Mouse (Mus musculus) embryonic facial prominence, embryonic 11.5 days (tissue): Measurements from ENCODE around the gene Zfp882. TPM values are rescaled to one million over a fixed set of nuclear protein-coding genes. Genes with fewer than 3 reads are reported as not detected.
"Not testable (repeated sequence)": the region's sequence is repeated elsewhere in the genome, so short reads cannot be mapped to it uniquely, and the experiment has no call there.

Experiments
- ATAC-seq: fragments of 200-750 bp; cut with Nextera tagmentation; replicated peaks from 2 replicates; pipeline ENCODE4 v1.8.0; 2017; ENCODE audit warnings: low read depth; ENCODE audit not compliant: insufficient number of reproducible peaks, low FRiP score, low TSS enrichment
- DNase-seq: peaks from one replicate; pipeline ENCODE4 v3.0.0-alpha.2; 2015; ENCODE audit warnings: low spot score
- H3K27ac ChIP-seq: fragments of 300-500 bp; sonication (generic); replicated peaks from 2 replicates; pipeline ENCODE4 v1.5.1; 2014; ENCODE audit warnings: mild to moderate bottlenecking, low read depth, low read length, control low read depth
- H3K27me3 ChIP-seq: fragments of 300-500 bp; sonication (generic); 2 replicates; pipeline ENCODE4 v1.6.1; 2014; ENCODE audit warnings: mild to moderate bottlenecking, low read length, moderate library complexity, mixed read lengths; ENCODE audit not compliant: control insufficient read depth, insufficient read depth
- H3K36me3 ChIP-seq: fragments of 300-500 bp; sonication (generic); replicated peaks from 2 replicates; pipeline ENCODE4 v1.6.1; 2014; ENCODE audit warnings: low read depth, mild to moderate bottlenecking, low read length, moderate library complexity, mixed read lengths; ENCODE audit not compliant: control insufficient read depth, insufficient read depth
- H3K4me1 ChIP-seq: fragments of 300-500 bp; sonication (generic); 2 replicates; pipeline ENCODE4 v1.6.1; 2014; ENCODE audit warnings: low read length, mixed read lengths; ENCODE audit not compliant: control insufficient read depth, insufficient read depth
- H3K4me2 ChIP-seq: fragments of 300-500 bp; sonication (generic); 2 replicates; pipeline ENCODE4 v1.6.1; 2014; ENCODE audit warnings: low read depth, mild to moderate bottlenecking, control low read depth, low read length, moderate library complexity
- H3K4me3 ChIP-seq: fragments of 300-500 bp; sonication (generic); 2 replicates; pipeline ENCODE4 v1.5.1; 2014; ENCODE audit warnings: low read depth, low read length, control low read depth
- H3K9ac ChIP-seq: fragments of 300-500 bp; sonication (generic); replicated peaks from 2 replicates; pipeline ENCODE4 v1.6.1; 2014; ENCODE audit warnings: mild to moderate bottlenecking, control low read depth, low read length
- H3K9me3 ChIP-seq: fragments of 300-500 bp; sonication (generic); replicated peaks from 2 replicates; pipeline ENCODE4 v1.6.1; 2016; ENCODE audit warnings: mild to moderate bottlenecking, low read length, inconsistent platforms, mixed read lengths; ENCODE audit not compliant: control insufficient read depth
- WGBS: fragments of 180-500 bp; shearing (Covaris S2); extraction: QIAGEN DNeasy Blood & Tissue Kit; methylation state at CpG from one replicate; pipeline ENCODE4 v1.1.7; 2014; 5-methylcytosine and 5-hydroxymethylcytosine counted together
- polyA plus RNA-seq: library from polyadenylated mRNA; unstranded; fragments of >200 nt; fragmentation: Nextera tagmentation; extraction: Ambion mirVana; gene quantifications from 2 replicates; pipeline ENCODE4 v1.2.1, GENCODE M21; 2014

Zfp882 gene
- polyA plus RNA-seq: 6.5 and 7.2 TPM in 2 replicates

GRCm38 (mm10) chr8:71908309-71909261 is at the start of gene Zfp882, which contains the start of gene Zfp617:
Zfp882 (plus strand) TSS chr8:71908608.
Zfp617 (plus strand) TSS chr8:71908635.
- Histone ChIP-seq H3K4me2 (peak within 1 kb of the TSS; percentile 64), H3K27ac (peak within 1 kb of the TSS; percentile 97), H3K9me3 (no peaks in the 10 kb centered on the region), H3K4me1 (no peaks in the 10 kb centered on the region), H3K36me3 (no peaks in the 10 kb centered on the region), H3K4me3 (peak within 1 kb of the TSS; percentile 70), H3K9ac (peak within 1 kb of the TSS; percentile 98), H3K27me3 (no peaks in the 10 kb centered on the region)
- ATAC-seq (peak; percentile 97), DNase-seq (peak; percentile 89)
- whole genome bisulfite sequencing: 6% methylated on average over 47 of the region's 47 CpGs

GRCm38 (mm10) chr8:71861551-71861950 is 46.9 kb upstream of the Zfp882 start:
- not testable (repeated sequence) for H3K9ac ChIP-seq, H3K4me3 ChIP-seq, H3K27me3 ChIP-seq, DNase-seq, H3K4me1 ChIP-seq, H3K4me2 ChIP-seq, H3K27ac ChIP-seq, H3K36me3 ChIP-seq, ATAC-seq, H3K9me3 ChIP-seq
- WGBS: 67% methylated on average over 1 of the region's 1 CpGs

GRCm38 (mm10) chr8:71862038-71862437 is 46.4 kb upstream of the Zfp882 start:
- ATAC-seq, H3K27ac ChIP-seq: not testable (repeated sequence)

GRCm38 (mm10) chr8:71881618-71882274 is 26.7 kb upstream of the Zfp882 start, which contains the start of gene Zfp709:
Zfp709 (plus strand) TSS chr8:71882019.
- DNase-seq (peak; percentile 62), ATAC-seq (peak; percentile 87)
- Histone ChIP-seq H3K4me3 (peak within 1 kb of the TSS; percentile 63), H3K4me1 (no peaks in the 10 kb centered on the region), H3K27ac (0 out of 2 replicates have a peak within 1 kb of the TSS, but pooled peaks have one; percentile 41), H3K27me3 (no peaks in the 10 kb centered on the region), H3K9me3 (0 out of 2 replicates have a peak, but pooled peaks cover 3% of the 10 kb centered on the region), H3K4me2 (peak within 1 kb of the TSS; percentile 91), H3K36me3 (0 out of 2 replicates have a peak, but pooled peaks cover 2% of the 10 kb centered on the region), H3K9ac (peak within 1 kb of the TSS; percentile 91)
- 4% methylated on average over 45 of the region's 45 CpGs for WGBS

More at GRCm38 (mm10) chr8:71862038-71862437, 46.4 kb upstream of the Zfp882 start:
- H3K4me2 ChIP-seq, H3K36me3 ChIP-seq, H3K9ac ChIP-seq, DNase-seq, H3K27me3 ChIP-seq, H3K4me3 ChIP-seq, H3K9me3 ChIP-seq, H3K4me1 ChIP-seq: not testable (repeated sequence)

- not testable (repeated sequence) for H3K27me3 ChIP-seq, H3K36me3 ChIP-seq, H3K4me1 ChIP-seq, H3K4me2 ChIP-seq, H3K9ac ChIP-seq, DNase-seq, H3K4me3 ChIP-seq, ATAC-seq, H3K27ac ChIP-seq, H3K9me3 ChIP-seq
- 47% methylated on average over 11 of the region's 11 CpGs for WGBS
Measured at GRCm38 (mm10) chr8:71900666-71901065, 7.7 kb upstream of the Zfp882 start.

- H3K27ac ChIP-seq, ATAC-seq, H3K4me2 ChIP-seq, H3K27me3 ChIP-seq, H3K4me3 ChIP-seq, H3K36me3 ChIP-seq, H3K4me1 ChIP-seq, DNase-seq, H3K9ac ChIP-seq, H3K9me3 ChIP-seq: not testable (repeated sequence)
- WGBS: 74% methylated on average over 1 of the region's 1 CpGs
Measured at GRCm38 (mm10) chr8:71903084-71903483, 5.3 kb upstream of the Zfp882 start.

GRCm38 (mm10) chr8:71906809-71907208 is 1.6 kb upstream of the Zfp882 start:
- WGBS: 88% methylated on average over 1 of the region's 1 CpGs
- no peak overlapping the region for H3K9ac ChIP-seq
- no peaks in the 10 kb centered on the region for H3K36me3 ChIP-seq
- no peak for ATAC-seq
- no peak overlapping the region for H3K4me2 ChIP-seq
- H3K27ac ChIP-seq: no peak overlapping the region
- no peak overlapping the region for H3K4me3 ChIP-seq
- no peaks in the 10 kb centered on the region for H3K4me1 ChIP-seq
- no peaks in the 10 kb centered on the region for H3K27me3 ChIP-seq
- H3K9me3 ChIP-seq: no peaks in the 10 kb centered on the region
- DNase-seq: no peak
